Mouse (Mus musculus): Measurements from ENCODE around the gene Ephb4.

- no peak for TF ChIP-seq GATA1 (IDR thresholded peaks at IDR 0.05; ENCODE audit: borderline replicate concordance, low read length)
- no peak for TF ChIP-seq FLI1 (IDR thresholded peaks at IDR 0.05; ENCODE audit: low read length)
These were observed 69.9 kb downstream of the Ephb4 start for GRCm38 (mm10) chr5:137419841-137420240.
